Mouse (Mus musculus): ENCODE measurements around the gene Ccp110. TPM values are rescaled to one million over a fixed set of nuclear protein-coding genes. Genes with fewer than 3 reads are reported as not detected.

Gene Ccp110
- polyA plus RNA-seq, 1 experiment from 2014 or later: 19.6 TPM

GRCm38 (mm10) chr7:118710776-118711175, 1.6 kb upstream of the Ccp110 start:
- Histone ChIP-seq H3K4me2 (ENCODE audit: low read depth, low read length) (no peak overlapping the region), H3K4me3 (ENCODE audit: low read depth, low read length) (no peak overlapping the region), H3K4me1 (ENCODE audit: control insufficient read depth, insufficient read depth, low read length) (peaks cover 10% of the 10 kb centered on the region), H3K27ac (ENCODE audit: low read depth, low read length) (no peak overlapping the region), H3K9me3 (ENCODE audit: control insufficient read depth, low read length) (no peaks in the 10 kb centered on the region), H3K36me3 (ENCODE audit: control insufficient read depth, insufficient read depth, low read length) (peaks cover 7% of the 10 kb centered on the region; the same call in 1 of the 2 replicates), H3K27me3 (ENCODE audit: control insufficient read depth, insufficient read depth, low read length) (no peaks in the 10 kb centered on the region), H3K9ac (replicated peaks; ENCODE audit: low read depth, low read length) (no peak overlapping the region)
- WGBS: 74% methylated on average over 5 of the region's 5 CpGs
- ATAC-seq (ENCODE audit: low read depth): no peak

GRCm38 (mm10) chr7:118714873-118715272, 2.5 kb downstream of the Ccp110 start:
- H3K27me3 ChIP-seq (ENCODE audit: control insufficient read depth, insufficient read depth, low read length): no peaks in the 10 kb centered on the region
- peaks cover 10% of the 10 kb centered on the region for H3K4me1 ChIP-seq (ENCODE audit: control insufficient read depth, insufficient read depth, low read length)
- peaks cover 20% of the 10 kb centered on the region; the same call in 1 of the 2 replicates for H3K36me3 ChIP-seq (ENCODE audit: control insufficient read depth, insufficient read depth, low read length)
- H3K9ac ChIP-seq (replicated peaks; ENCODE audit: low read depth, low read length): no peak overlapping the region
- H3K4me2 ChIP-seq (ENCODE audit: low read depth, low read length): no peak overlapping the region
- no peaks in the 10 kb centered on the region for H3K9me3 ChIP-seq (ENCODE audit: control insufficient read depth, low read length)
- H3K27ac ChIP-seq (ENCODE audit: low read depth, low read length): no peak overlapping the region
- 100% methylated on average over 1 of the region's 1 CpGs for WGBS
- H3K4me3 ChIP-seq (ENCODE audit: low read depth, low read length): no peak overlapping the region
- no peak for ATAC-seq (ENCODE audit: low read depth)

- H3K36me3 ChIP-seq (ENCODE audit: control insufficient read depth, insufficient read depth, low read length): peaks cover 39% of the 10 kb centered on the region; the same call in 1 of the 2 replicates
- no peak overlapping the region for H3K4me2 ChIP-seq (ENCODE audit: low read depth, low read length)
- ATAC-seq (ENCODE audit: low read depth): no peak
- H3K4me1 ChIP-seq (ENCODE audit: control insufficient read depth, insufficient read depth, low read length): peaks cover 9% of the 10 kb centered on the region
- no peak overlapping the region for H3K9ac ChIP-seq (replicated peaks; ENCODE audit: low read depth, low read length)
- H3K27me3 ChIP-seq (ENCODE audit: control insufficient read depth, insufficient read depth, low read length): no peaks in the 10 kb centered on the region
- 95% methylated on average over 4 of the region's 4 CpGs for WGBS
- no peaks in the 10 kb centered on the region for H3K9me3 ChIP-seq (ENCODE audit: control insufficient read depth, low read length)
- H3K4me3 ChIP-seq (ENCODE audit: low read depth, low read length): no peak overlapping the region
- no peak overlapping the region for H3K27ac ChIP-seq (ENCODE audit: low read depth, low read length)
Observed at GRCm38 (mm10) chr7:118718066-118718465, 5.7 kb downstream of the Ccp110 start.

- Histone ChIP-seq H3K4me1 (ENCODE audit: control insufficient read depth, insufficient read depth, low read length) (no peaks in the 10 kb centered on the region), H3K4me2 (ENCODE audit: low read depth, low read length) (no peak overlapping the region), H3K4me3 (ENCODE audit: low read depth, low read length) (no peak overlapping the region), H3K9me3 (ENCODE audit: control insufficient read depth, low read length) (no peaks in the 10 kb centered on the region), H3K27me3 (ENCODE audit: control insufficient read depth, insufficient read depth, low read length) (no peaks in the 10 kb centered on the region), H3K36me3 (ENCODE audit: control insufficient read depth, insufficient read depth, low read length) (peaks cover 56% of the 10 kb centered on the region), H3K9ac (replicated peaks; ENCODE audit: low read depth, low read length) (no peak overlapping the region), H3K27ac (ENCODE audit: low read depth, low read length) (no peak overlapping the region)
- ATAC-seq (ENCODE audit: low read depth): no peak
- 92% methylated on average over 9 of the region's 9 CpGs for WGBS
Observed at GRCm38 (mm10) chr7:118723927-118724326, 11.6 kb downstream of the Ccp110 start.

DNA sequence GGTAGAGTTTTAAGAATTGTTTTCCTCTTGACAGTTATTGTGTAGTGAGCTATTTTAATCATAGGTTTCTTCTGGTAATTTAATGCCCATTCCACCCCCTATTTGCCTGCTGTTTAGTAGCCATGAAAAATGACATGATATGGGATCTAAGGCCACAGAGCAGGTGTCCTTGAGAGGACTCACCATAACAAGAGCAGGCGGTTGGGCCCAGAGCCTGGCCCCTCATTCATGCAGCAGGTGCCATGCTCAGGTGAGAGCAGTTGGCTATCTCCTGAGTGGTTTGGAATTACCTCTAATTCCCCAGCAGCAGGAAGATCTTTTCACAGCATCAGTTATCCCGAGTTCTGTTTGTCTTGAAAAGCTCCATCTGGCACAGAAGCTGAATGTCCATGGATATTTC, 13.1 kb downstream of the Ccp110 start:
- Histone ChIP-seq H3K9me3 (ENCODE audit: control insufficient read depth, low read length) (no peaks in the 10 kb centered on the region), H3K4me2 (ENCODE audit: low read depth, low read length) (no peak overlapping the region), H3K27ac (ENCODE audit: low read depth, low read length) (no peak overlapping the region), H3K36me3 (ENCODE audit: control insufficient read depth, insufficient read depth, low read length) (peaks cover 59% of the 10 kb centered on the region), H3K4me3 (ENCODE audit: low read depth, low read length) (no peak overlapping the region), H3K9ac (replicated peaks; ENCODE audit: low read depth, low read length) (no peak overlapping the region), H3K27me3 (ENCODE audit: control insufficient read depth, insufficient read depth, low read length) (no peaks in the 10 kb centered on the region), H3K4me1 (ENCODE audit: control insufficient read depth, insufficient read depth, low read length) (no peaks in the 10 kb centered on the region)
- WGBS: 95% methylated on average over 2 of the region's 2 CpGs
- ATAC-seq (ENCODE audit: low read depth): no peak

- 87% methylated on average over 13 of the region's 13 CpGs for WGBS
- Histone ChIP-seq H3K27me3 (ENCODE audit: control insufficient read depth, insufficient read depth, low read length) (no peaks in the 10 kb centered on the region), H3K9ac (replicated peaks; ENCODE audit: low read depth, low read length) (no peak overlapping the region), H3K9me3 (ENCODE audit: control insufficient read depth, low read length) (no peaks in the 10 kb centered on the region), H3K36me3 (ENCODE audit: control insufficient read depth, insufficient read depth, low read length) (peaks cover 71% of the 10 kb centered on the region), H3K4me3 (ENCODE audit: low read depth, low read length) (no peak overlapping the region), H3K4me2 (ENCODE audit: low read depth, low read length) (no peak overlapping the region), H3K27ac (ENCODE audit: low read depth, low read length) (no peak overlapping the region), H3K4me1 (ENCODE audit: control insufficient read depth, insufficient read depth, low read length) (no peaks in the 10 kb centered on the region)
- ATAC-seq (ENCODE audit: low read depth): no peak
Observed at GRCm38 (mm10) chr7:118728846-118729587, 16.7 kb downstream of the Ccp110 start.

- no peak overlapping the region for H3K4me2 ChIP-seq (ENCODE audit: low read depth, low read length)
- H3K27me3 ChIP-seq (ENCODE audit: control insufficient read depth, insufficient read depth, low read length): no peaks in the 10 kb centered on the region
- H3K9me3 ChIP-seq (ENCODE audit: control insufficient read depth, low read length): no peaks in the 10 kb centered on the region
- no peak for ATAC-seq (ENCODE audit: low read depth)
- H3K9ac ChIP-seq (replicated peaks; ENCODE audit: low read depth, low read length): no peak overlapping the region
- H3K27ac ChIP-seq (ENCODE audit: low read depth, low read length): no peak overlapping the region
- WGBS: 98% methylated on average over 3 of the region's 3 CpGs
- peaks cover 53% of the 10 kb centered on the region for H3K36me3 ChIP-seq (ENCODE audit: control insufficient read depth, insufficient read depth, low read length)
- H3K4me3 ChIP-seq (ENCODE audit: low read depth, low read length): no peak overlapping the region
- H3K4me1 ChIP-seq (ENCODE audit: control insufficient read depth, insufficient read depth, low read length): no peaks in the 10 kb centered on the region
Observed at GRCm38 (mm10) chr7:118731781-118732180, 19.4 kb downstream of the Ccp110 start.

DNA sequence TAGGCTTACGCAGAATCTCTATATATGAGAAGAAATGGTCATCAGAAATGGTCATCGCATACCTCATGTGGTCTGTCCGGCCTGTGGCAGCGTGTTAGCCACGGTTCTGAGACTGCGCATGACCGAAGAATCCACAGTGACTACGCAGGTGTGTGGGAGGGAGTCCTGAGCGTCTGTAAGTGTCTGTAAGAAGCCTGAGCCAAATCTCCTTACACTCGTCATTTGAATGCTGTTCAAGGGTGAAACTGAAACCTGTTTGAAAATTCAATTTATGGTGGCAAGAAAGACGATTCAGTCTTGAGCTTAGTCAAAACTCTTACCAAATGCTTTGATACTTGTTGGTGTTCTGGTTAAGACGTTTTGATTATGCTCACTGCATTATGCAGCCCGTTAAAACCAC, 20.9 kb downstream of the Ccp110 start:
- Histone ChIP-seq H3K4me3 (ENCODE audit: low read depth, low read length) (no peak overlapping the region), H3K9ac (replicated peaks; ENCODE audit: low read depth, low read length) (no peak overlapping the region), H3K36me3 (ENCODE audit: control insufficient read depth, insufficient read depth, low read length) (peaks cover 41% of the 10 kb centered on the region), H3K4me1 (ENCODE audit: control insufficient read depth, insufficient read depth, low read length) (no peaks in the 10 kb centered on the region), H3K9me3 (ENCODE audit: control insufficient read depth, low read length) (no peaks in the 10 kb centered on the region), H3K27ac (ENCODE audit: low read depth, low read length) (no peak overlapping the region), H3K27me3 (ENCODE audit: control insufficient read depth, insufficient read depth, low read length) (no peaks in the 10 kb centered on the region), H3K4me2 (ENCODE audit: low read depth, low read length) (no peak overlapping the region)
- ATAC-seq (ENCODE audit: low read depth): no peak
- 95% methylated on average over 13 of the region's 13 CpGs for WGBS

DNA sequence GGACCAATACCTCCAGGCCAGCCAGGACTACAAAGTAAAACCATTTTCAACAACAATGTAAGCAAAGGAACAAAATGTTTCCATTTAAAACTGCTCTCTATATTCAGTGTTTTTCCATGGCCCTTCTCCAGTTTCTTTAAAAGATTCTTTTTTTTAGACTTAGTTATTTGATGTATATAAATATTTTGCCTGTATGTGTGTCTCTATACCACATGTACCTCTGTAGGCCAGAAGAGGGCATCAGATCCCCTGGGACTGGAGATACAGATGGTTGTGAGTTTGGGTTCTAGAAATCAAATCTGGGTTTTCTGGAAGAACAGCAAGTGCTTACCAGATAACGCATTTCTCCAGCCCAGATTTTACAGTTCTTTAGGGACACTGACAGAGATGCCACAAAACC, 26.4 kb downstream of the Ccp110 start:
- Histone ChIP-seq H3K9me3 (ENCODE audit: control insufficient read depth, low read length) (no peaks in the 10 kb centered on the region), H3K36me3 (ENCODE audit: control insufficient read depth, insufficient read depth, low read length) (no peaks in the 10 kb centered on the region; the same call in 1 of the 2 replicates), H3K4me2 (ENCODE audit: low read depth, low read length) (no peak overlapping the region), H3K9ac (replicated peaks; ENCODE audit: low read depth, low read length) (no peak overlapping the region), H3K27me3 (ENCODE audit: control insufficient read depth, insufficient read depth, low read length) (no peaks in the 10 kb centered on the region), H3K4me3 (ENCODE audit: low read depth, low read length) (no peak overlapping the region), H3K4me1 (ENCODE audit: control insufficient read depth, insufficient read depth, low read length) (0 out of 2 replicates have a peak, but pooled peaks cover 8% of the 10 kb centered on the region), H3K27ac (ENCODE audit: low read depth, low read length) (no peak overlapping the region)
- ATAC-seq (ENCODE audit: low read depth): no peak
- 86% methylated on average over 1 of the region's 1 CpGs for WGBS
